Mouse (Mus musculus): ENCODE results near the gene Ehbp1l1. TPM values are rescaled to one million over a fixed set of nuclear protein-coding genes. Genes with fewer than 3 reads are reported as not detected.
"Not testable (repeated sequence)": the region's sequence is repeated elsewhere in the genome, so short reads cannot be mapped to it uniquely, and the experiment has no call there.

The Ehbp1l1 gene
- total and polyA plus RNA-seq, 3 experiments: 34.1 to 85.9 (median 45.7) TPM

DNA sequence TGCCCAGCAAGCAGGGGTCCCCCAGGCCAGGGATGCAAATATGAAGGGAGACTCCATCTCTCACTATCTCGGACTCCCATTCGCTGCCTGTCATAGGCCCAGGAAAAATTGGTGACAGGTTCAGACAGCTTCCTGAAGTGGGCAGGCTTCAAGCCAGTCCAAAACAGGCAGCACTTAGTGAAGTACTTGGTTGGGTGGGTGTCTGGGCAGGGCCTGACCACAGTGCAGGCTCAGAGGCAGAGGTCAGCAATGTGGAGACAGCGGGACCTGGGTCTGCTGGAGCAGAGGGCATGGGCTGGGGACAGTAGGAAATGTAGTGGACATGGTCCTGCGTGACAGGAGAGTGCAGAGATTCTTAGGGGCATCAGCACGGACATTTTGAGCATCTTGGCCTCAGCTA, 34.5 kb downstream of the Ehbp1l1 start:
- DNase-seq (ENCODE audit: low spot score): no peak
- no peaks in the 10 kb centered on the region for H3K27me3 ChIP-seq (ENCODE audit: insufficient read depth, low read length)
- H3K36me3 ChIP-seq (replicated peaks): peaks cover 73% of the 10 kb centered on the region
- H3K4me1 ChIP-seq (ENCODE audit: insufficient read depth, low read depth, low read length): peaks cover 63% of the 10 kb centered on the region
- no peak for TF ChIP-seq TAL1 (conservative IDR thresholded peaks at IDR 0.05; ENCODE audit: low read depth, low read length)
- H3K4me3 ChIP-seq (ENCODE audit: low read depth, low read length): peak overlapping the region; percentile 86; the same call in 1 of the 2 replicates
- no peaks in the 10 kb centered on the region for H3K9me3 ChIP-seq (replicated peaks)
- no peak for ATAC-seq (ENCODE audit: extremely low read depth, insufficient number of reproducible peaks, low FRiP score, poor library complexity, severe bottlenecking)

DNA sequence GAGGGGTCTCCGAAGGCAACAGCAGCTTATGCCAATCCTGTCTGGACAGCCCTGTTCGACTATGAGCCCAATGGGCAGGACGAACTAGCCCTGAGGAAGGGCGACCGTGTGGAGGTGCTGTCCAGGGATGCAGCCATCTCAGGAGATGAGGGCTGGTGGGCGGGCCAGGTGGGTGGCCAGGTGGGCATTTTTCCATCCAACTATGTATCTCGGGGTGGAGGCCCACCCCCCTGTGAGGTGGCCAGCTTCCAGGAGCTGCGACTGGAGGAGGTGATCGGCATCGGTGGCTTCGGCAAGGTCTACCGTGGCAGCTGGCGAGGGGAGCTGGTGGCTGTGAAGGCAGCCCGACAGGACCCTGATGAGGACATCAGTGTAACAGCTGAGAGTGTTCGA, 35.8 kb downstream of the Ehbp1l1 start:
- Histone ChIP-seq H3K36me3 (replicated peaks) (peaks cover 73% of the 10 kb centered on the region), H3K4me3 (ENCODE audit: low read depth, low read length) (peak overlapping the region; percentile 86), H3K4me1 (ENCODE audit: insufficient read depth, low read depth, low read length) (peaks cover 71% of the 10 kb centered on the region), H3K27me3 (ENCODE audit: insufficient read depth, low read length) (no peaks in the 10 kb centered on the region), H3K9me3 (replicated peaks) (no peaks in the 10 kb centered on the region)
- TF ChIP-seq CTCF (IDR thresholded peaks at IDR 0.05; ENCODE audit: low read depth, low read length) (no peak), POLR2AphosphoS5 (IDR thresholded peaks at IDR 0.05; ENCODE audit: insufficient replicate concordance, low read depth, low read length) (no peak), GATA2 (IDR thresholded peaks at IDR 0.05; ENCODE audit: borderline replicate concordance, low read depth, low read length) (no peak), GATA1 (IDR thresholded peaks at IDR 0.05; ENCODE audit: borderline replicate concordance, low read length) (no peak), TAL1 (conservative IDR thresholded peaks at IDR 0.05; ENCODE audit: low read depth, low read length) (no peak)
- DNase-seq (ENCODE audit: low spot score) (no peak), ATAC-seq (ENCODE audit: extremely low read depth, insufficient number of reproducible peaks, low FRiP score, poor library complexity, severe bottlenecking) (no peak)

GRCm38 (mm10) chr19:5689565-5690342, 36.4 kb downstream of the Ehbp1l1 start:
- Histone ChIP-seq H3K4me1 (ENCODE audit: insufficient read depth, low read depth, low read length) (peaks cover 67% of the 10 kb centered on the region), H3K36me3 (replicated peaks) (peaks cover 73% of the 10 kb centered on the region), H3K9me3 (replicated peaks) (no peaks in the 10 kb centered on the region), H3K27me3 (ENCODE audit: insufficient read depth, low read length) (no peaks in the 10 kb centered on the region), H3K4me3 (ENCODE audit: low read depth, low read length) (peak overlapping the region; percentile 86)
- TF ChIP-seq CTCF (IDR thresholded peaks at IDR 0.05; ENCODE audit: low read depth, low read length) (no peak), GATA2 (IDR thresholded peaks at IDR 0.05; ENCODE audit: borderline replicate concordance, low read depth, low read length) (no peak), TAL1 (conservative IDR thresholded peaks at IDR 0.05; ENCODE audit: low read depth, low read length) (no peak), POLR2AphosphoS5 (IDR thresholded peaks at IDR 0.05; ENCODE audit: insufficient replicate concordance, low read depth, low read length) (no peak), GATA1 (IDR thresholded peaks at IDR 0.05; ENCODE audit: borderline replicate concordance, low read length) (no peak)
- peak; percentile 61; the same call in 1 of the 2 replicates for ATAC-seq (ENCODE audit: extremely low read depth, insufficient number of reproducible peaks, low FRiP score, poor library complexity, severe bottlenecking)
- peak; percentile 96 for DNase-seq (ENCODE audit: low spot score)

GRCm38 (mm10) chr19:5689088-5689428, 37.1 kb downstream of the Ehbp1l1 start:
- H3K9me3 ChIP-seq (replicated peaks): no peaks in the 10 kb centered on the region
- H3K4me1 ChIP-seq (ENCODE audit: insufficient read depth, low read depth, low read length): peaks cover 70% of the 10 kb centered on the region
- DNase-seq (ENCODE audit: low spot score) (no peak), ATAC-seq (ENCODE audit: extremely low read depth, insufficient number of reproducible peaks, low FRiP score, poor library complexity, severe bottlenecking) (no peak)
- H3K4me3 ChIP-seq (ENCODE audit: low read depth, low read length): peak overlapping the region; percentile 86
- H3K36me3 ChIP-seq (replicated peaks): peaks cover 73% of the 10 kb centered on the region
- TF ChIP-seq CTCF (IDR thresholded peaks at IDR 0.05; ENCODE audit: low read depth, low read length) (no peak), POLR2AphosphoS5 (IDR thresholded peaks at IDR 0.05; ENCODE audit: insufficient replicate concordance, low read depth, low read length) (no peak), TAL1 (conservative IDR thresholded peaks at IDR 0.05; ENCODE audit: low read depth, low read length) (no peak), GATA1 (IDR thresholded peaks at IDR 0.05; ENCODE audit: borderline replicate concordance, low read length) (no peak), GATA2 (IDR thresholded peaks at IDR 0.05; ENCODE audit: borderline replicate concordance, low read depth, low read length) (no peak)
- no peaks in the 10 kb centered on the region for H3K27me3 ChIP-seq (ENCODE audit: insufficient read depth, low read length)

GRCm38 (mm10) chr19:5688200-5689087, 37.7 kb downstream of the Ehbp1l1 start, which contains the start of the genes Map3k11 and Pcnx3:
Gene Map3k11, plus strand, starts transcription at chr19:5688742.
Gene Pcnx3, minus strand, starts transcription at chr19:5688908.
- peaks cover 73% of the 10 kb centered on the region for H3K36me3 ChIP-seq (replicated peaks)
- DNase-seq (ENCODE audit: low spot score): peak; percentile 95
- ATAC-seq (ENCODE audit: extremely low read depth, insufficient number of reproducible peaks, low FRiP score, poor library complexity, severe bottlenecking): peak; percentile 72
- TF ChIP-seq GATA2 (IDR thresholded peaks at IDR 0.05; ENCODE audit: borderline replicate concordance, low read depth, low read length) (no peak), CTCF (IDR thresholded peaks at IDR 0.05; ENCODE audit: low read depth, low read length) (no peak), GATA1 (IDR thresholded peaks at IDR 0.05; ENCODE audit: borderline replicate concordance, low read length) (no peak), POLR2AphosphoS5 (IDR thresholded peaks at IDR 0.05; ENCODE audit: insufficient replicate concordance, low read depth, low read length) (no peak), TAL1 (conservative IDR thresholded peaks at IDR 0.05; ENCODE audit: low read depth, low read length) (no peak)
- H3K27me3 ChIP-seq (ENCODE audit: insufficient read depth, low read length): no peaks in the 10 kb centered on the region
- H3K4me3 ChIP-seq (ENCODE audit: low read depth, low read length): peak within 1 kb of the TSS; percentile 86
- peaks cover 67% of the 10 kb centered on the region for H3K4me1 ChIP-seq (ENCODE audit: insufficient read depth, low read depth, low read length)
- H3K9me3 ChIP-seq (replicated peaks): no peaks in the 10 kb centered on the region

GRCm38 (mm10) chr19:5687738-5688137, 38.4 kb downstream of the Ehbp1l1 start:
- no peaks in the 10 kb centered on the region for H3K27me3 ChIP-seq (ENCODE audit: insufficient read depth, low read length)
- DNase-seq (ENCODE audit: low spot score) (no peak), ATAC-seq (ENCODE audit: extremely low read depth, insufficient number of reproducible peaks, low FRiP score, poor library complexity, severe bottlenecking) (no peak)
- H3K4me1 ChIP-seq (ENCODE audit: insufficient read depth, low read depth, low read length): peaks cover 66% of the 10 kb centered on the region
- H3K4me3 ChIP-seq (ENCODE audit: low read depth, low read length): peak overlapping the region; percentile 86
- no peak for TF ChIP-seq TAL1 (conservative IDR thresholded peaks at IDR 0.05; ENCODE audit: low read depth, low read length)
- no peak for TF ChIP-seq POLR2AphosphoS5 (IDR thresholded peaks at IDR 0.05; ENCODE audit: insufficient replicate concordance, low read depth, low read length)
- TF ChIP-seq GATA2 (IDR thresholded peaks at IDR 0.05; ENCODE audit: borderline replicate concordance, low read depth, low read length): no peak
- no peak for TF ChIP-seq CTCF (IDR thresholded peaks at IDR 0.05; ENCODE audit: low read depth, low read length)
- no peak for TF ChIP-seq GATA1 (IDR thresholded peaks at IDR 0.05; ENCODE audit: borderline replicate concordance, low read length)
- H3K9me3 ChIP-seq (replicated peaks): no peaks in the 10 kb centered on the region
- peaks cover 73% of the 10 kb centered on the region for H3K36me3 ChIP-seq (replicated peaks)

DNA sequence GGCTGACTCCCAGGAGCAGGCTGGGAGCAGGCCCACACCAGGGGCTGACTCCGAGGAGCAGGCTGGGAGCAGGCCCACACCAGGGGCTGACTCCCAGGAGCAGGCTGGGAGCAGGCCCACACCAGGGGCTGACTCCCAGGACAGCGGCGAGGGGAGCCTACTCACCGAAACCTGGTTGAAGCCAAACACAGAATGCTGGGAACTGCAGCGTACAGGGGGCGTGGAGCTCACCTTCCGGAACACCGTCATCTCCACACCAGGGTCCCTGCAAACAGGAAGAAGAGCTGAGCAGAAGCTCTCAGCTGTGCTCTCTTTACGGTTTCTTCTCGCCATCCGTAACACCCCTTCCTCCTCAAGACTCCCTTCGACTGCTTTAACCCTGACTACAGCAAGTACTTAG, 39.2 kb downstream of the Ehbp1l1 start:
- H3K4me3 ChIP-seq (ENCODE audit: low read depth, low read length): peak overlapping the region; percentile 86; the same call in 1 of the 2 replicates
- ATAC-seq (ENCODE audit: extremely low read depth, insufficient number of reproducible peaks, low FRiP score, poor library complexity, severe bottlenecking); H3K27me3 ChIP-seq (ENCODE audit: insufficient read depth, low read length); DNase-seq (ENCODE audit: low spot score); H3K9me3 ChIP-seq (replicated peaks): not testable (repeated sequence)
- H3K36me3 ChIP-seq (replicated peaks): peaks cover 73% of the 10 kb centered on the region
- peaks cover 58% of the 10 kb centered on the region for H3K4me1 ChIP-seq (ENCODE audit: insufficient read depth, low read depth, low read length)

Data from G1E (cell line).